23 mouse cellular contexts compared by ENCODE assay signal in the genomic region with DNA sequence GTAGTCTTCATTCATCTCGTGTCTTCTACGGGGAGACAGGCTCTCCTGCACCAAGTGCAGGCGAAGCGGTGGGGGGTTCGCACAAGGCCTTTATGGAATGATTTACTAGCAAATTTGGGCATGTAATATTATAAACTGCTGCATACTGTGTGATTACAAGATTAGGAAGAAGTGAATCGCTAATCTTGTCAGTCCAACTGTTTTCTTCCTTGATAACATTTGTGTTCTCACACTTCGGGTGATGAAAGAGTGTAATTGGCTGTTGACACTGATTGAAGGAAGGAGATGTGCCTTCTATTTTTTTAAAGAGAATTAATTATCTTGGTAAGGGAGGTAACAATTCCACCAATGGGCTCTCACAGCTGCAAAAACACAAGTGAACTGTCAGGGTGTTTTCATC.
"Had no signal": no experiment of that assay in that cellular context is flagged by ENCODE, and none has a peak within 500 bp of the region (broad histone marks: within the 10 kb centered on the region; RNA-seq: fewer than 3 reads in every experiment).

No protein-coding gene starts in this region.

- H3K4me3 ChIP-seq: heart, embryonic 13.5 days; heart, embryonic 15.5 days; hindbrain, embryonic 13.5 days; hindbrain, embryonic 15.5 days; limb, embryonic 13.5 days; limb, embryonic 15.5 days; liver, embryonic 12.5 days had no signal

- H3K4me2 ChIP-seq: heart, embryonic 11.5 days; heart, embryonic 13.5 days; heart, embryonic 15.5 days; hindbrain, embryonic 13.5 days; hindbrain, embryonic 15.5 days; limb, embryonic 13.5 days; limb, embryonic 15.5 days; liver, embryonic 12.5 days had no signal

- H3K9me3 ChIP-seq: heart, embryonic 15.5 days; hindbrain, embryonic 15.5 days; limb, embryonic 15.5 days; liver, embryonic 12.5 days had no signal

- H3K9ac ChIP-seq: heart, embryonic 13.5 days; heart, embryonic 15.5 days; hindbrain, embryonic 13.5 days; hindbrain, embryonic 15.5 days; limb, embryonic 13.5 days; limb, embryonic 15.5 days; liver, embryonic 12.5 days; liver, embryonic 14.5 days had no signal

- H3K27me3 ChIP-seq: heart, embryonic 13.5 days; heart, embryonic 15.5 days; hindbrain, embryonic 13.5 days; hindbrain, embryonic 15.5 days; limb, embryonic 15.5 days; liver, embryonic 12.5 days had no signal

- ATAC-seq: hindbrain, postnatal 0 days; intestine, embryonic 16.5 days; liver, embryonic 12.5 days had no signal

- H3K27ac ChIP-seq: heart, embryonic 13.5 days; heart, embryonic 15.5 days; hindbrain, embryonic 13.5 days; hindbrain, embryonic 15.5 days; hindbrain, postnatal 0 days; limb, embryonic 13.5 days; limb, embryonic 15.5 days; liver, embryonic 12.5 days; liver, embryonic 14.5 days had no signal

- H3K36me3 ChIP-seq: heart, embryonic 15.5 days; hindbrain, embryonic 13.5 days; hindbrain, embryonic 15.5 days; limb, embryonic 15.5 days; liver, embryonic 12.5 days had no signal

- DNase-seq: gastrocnemius, postnatal 14 days; gastrocnemius, postnatal 36 days; heart, adult 18-20 months; heart, postnatal 14 days; heart, postnatal 36 days; kidney, adult 11 months; kidney, adult 8-10 months; kidney, postnatal 10 days; kidney, postnatal 25 days; layer of hippocampus, adult 9-11 months; layer of hippocampus, postnatal 36 days; left cerebral cortex, postnatal 4 days had no signal
